Mouse (Mus musculus) olfactory bulb, adult 2 months (tissue): ENCODE measurements around the gene Myo18b. TPM values are rescaled to one million over a fixed set of nuclear protein-coding genes. Genes with fewer than 3 reads are reported as not detected.

ENCODE experiments used
- H3K27ac ChIP-seq: fragments of 200-500 bp; 2 replicates; pipeline ENCODE4 v1.5.1; 2012; ENCODE audit warnings: low read depth, low read length; ENCODE audit not compliant: insufficient read depth
- H3K4me1 ChIP-seq: fragments of 200-500 bp; 2 replicates; pipeline ENCODE4 v1.6.1; 2012; ENCODE audit warnings: low read length; ENCODE audit not compliant: control insufficient read depth, insufficient read depth
- H3K4me3 ChIP-seq: fragments of 200-500 bp; 2 replicates; pipeline ENCODE4 v1.5.1; 2012; ENCODE audit warnings: mild to moderate bottlenecking, low read depth, low read length, moderate library complexity; ENCODE audit not compliant: insufficient read depth
- CTCF ChIP-seq: fragments of 200-500 bp; IDR thresholded peaks from 2 replicates; pipeline ENCODE4 v1.5.1; 2012; ENCODE audit warnings: low read depth, mild to moderate bottlenecking, low read length, moderate library complexity; ENCODE audit not compliant: insufficient read depth
- POLR2A ChIP-seq: fragments of 200-500 bp; IDR thresholded peaks from 2 replicates; pipeline ENCODE4 v1.6.1; 2012; ENCODE audit warnings: mild to moderate bottlenecking, low read depth, low read length, moderate library complexity; ENCODE audit not compliant: insufficient read depth
- WGBS: fragments of 180-500 bp; shearing (Covaris S2); methylation state at CpG from one replicate; pipeline ENCODE4 v1.1.7; 2018; 5-methylcytosine and 5-hydroxymethylcytosine counted together
- polyA plus RNA-seq: library from polyadenylated mRNA; stranded (reverse); fragments of >200 nt; gene quantifications from 2 replicates; pipeline ENCODE4 v1.2.4, GENCODE M21; 2012; ENCODE audit warnings: low replicate concordance; ENCODE audit not compliant: missing spikeins, insufficient read depth, insufficient read length

Gene Myo18b
- polyA plus RNA-seq, 1 experiment = not detected

- WGBS = 36% methylated on average over 6 of the region's 6 CpGs
- no peak overlapping the region for H3K4me3 ChIP-seq
- peaks cover 2% of the 10 kb centered on the region; the same call in 1 of the 2 replicates for H3K4me1 ChIP-seq
- H3K27ac ChIP-seq = no peak overlapping the region
- no peak for TF ChIP-seq CTCF
- TF ChIP-seq POLR2A = no peak
These were observed 54.3 kb downstream of the Myo18b start for GRCm38 (mm10) chr5:112841850-112842249.

- H3K4me3 ChIP-seq = no peak overlapping the region
- H3K27ac ChIP-seq = no peak overlapping the region
- no peak for TF ChIP-seq POLR2A
- no peak for TF ChIP-seq CTCF
- peaks cover 3% of the 10 kb centered on the region; the same call in 1 of the 2 replicates for H3K4me1 ChIP-seq
These were observed 61.3 kb downstream of the Myo18b start for GRCm38 (mm10) chr5:112834896-112835295.

- WGBS = 77% methylated on average over 11 of the region's 11 CpGs
- Histone ChIP-seq H3K4me3 (no peak overlapping the region), H3K27ac (no peak overlapping the region), H3K4me1 (peaks cover 3% of the 10 kb centered on the region; the same call in 1 of the 2 replicates)
- TF ChIP-seq POLR2A (no peak), CTCF (no peak)
These were observed 62.3 kb downstream of the Myo18b start for GRCm38 (mm10) chr5:112833866-112834265.

- Histone ChIP-seq H3K4me3 (no peak overlapping the region), H3K4me1 (peaks cover 5% of the 10 kb centered on the region; the same call in 1 of the 2 replicates), H3K27ac (no peak overlapping the region)
- WGBS = 51% methylated on average over 12 of the region's 12 CpGs
- no peak for TF ChIP-seq POLR2A
- TF ChIP-seq CTCF = no peak
These were observed 70.9 kb downstream of the Myo18b start for GRCm38 (mm10) chr5:112825091-112825794.

- Histone ChIP-seq H3K27ac (no peak overlapping the region), H3K4me1 (peaks cover 5% of the 10 kb centered on the region; the same call in 1 of the 2 replicates), H3K4me3 (no peak overlapping the region)
- 67% methylated on average over 13 of the region's 13 CpGs for WGBS
- no peak for TF ChIP-seq CTCF
- TF ChIP-seq POLR2A = no peak
These were observed 71.8 kb downstream of the Myo18b start for GRCm38 (mm10) chr5:112824376-112824775.

GRCm38 (mm10) chr5:112822426-112822825 is 73.7 kb downstream of the Myo18b start:
- no peak overlapping the region for H3K4me3 ChIP-seq
- TF ChIP-seq CTCF (no peak), POLR2A (no peak)
- no peak overlapping the region for H3K27ac ChIP-seq
- 81% methylated on average over 3 of the region's 3 CpGs for WGBS
- peaks cover 5% of the 10 kb centered on the region; the same call in 1 of the 2 replicates for H3K4me1 ChIP-seq

GRCm38 (mm10) chr5:112815051-112815450 is 81.1 kb downstream of the Myo18b start:
- no peak overlapping the region for H3K27ac ChIP-seq
- WGBS = 75% methylated on average over 7 of the region's 7 CpGs
- no peak overlapping the region for H3K4me3 ChIP-seq
- no peak for TF ChIP-seq POLR2A
- no peak for TF ChIP-seq CTCF
- peaks cover 3% of the 10 kb centered on the region for H3K4me1 ChIP-seq

- H3K4me1 ChIP-seq = no peaks in the 10 kb centered on the region
- 74% methylated on average over 4 of the region's 4 CpGs for WGBS
- H3K4me3 ChIP-seq = no peak overlapping the region
- no peak for TF ChIP-seq POLR2A
- no peak for TF ChIP-seq CTCF
- H3K27ac ChIP-seq = no peak overlapping the region
These were observed 88.5 kb downstream of the Myo18b start for GRCm38 (mm10) chr5:112807629-112808028.

GRCm38 (mm10) chr5:112796086-112796485 is 100.1 kb downstream of the Myo18b start:
- no peak overlapping the region for H3K27ac ChIP-seq
- WGBS = 82% methylated on average over 7 of the region's 7 CpGs
- no peak overlapping the region for H3K4me3 ChIP-seq
- no peak for TF ChIP-seq CTCF
- TF ChIP-seq POLR2A = no peak
- no peaks in the 10 kb centered on the region; the same call in 1 of the 2 replicates for H3K4me1 ChIP-seq
